Mouse (Mus musculus) left cerebral cortex, postnatal 10 days (tissue): ENCODE data around the gene Fpr-rs3. TPM values are rescaled to one million over a fixed set of nuclear protein-coding genes. Genes with fewer than 3 reads are reported as not detected.

Experiments
- DNase-seq, 2 experiments: peaks; one replicate each; pipeline ENCODE4 v3.0.0; 2021 to 2022; ENCODE audit warnings: low spot score in 2 of 2, mixed read lengths in 1 of 2; ENCODE audit errors: extremely low spot score in 1 of 2
- intact Hi-C: fragments of 180-260 bp; cut with DNase I; formaldehyde crosslinking; loops from one replicate; pipeline ENCODE4 v1.15.1; 2025
- total RNA-seq, 2 experiments: library from RNA; stranded (reverse); gene quantifications; 2 replicates each; pipeline ENCODE4 v1.2.3; 2021

Gene Fpr-rs3
- total RNA-seq, result not detected

GRCm38 (mm10) chr17:20624777-20625176, at the start of gene Fpr-rs3:
Gene Fpr-rs3, minus strand, starts transcription at chr17:20624877.
- intact Hi-C loops, result no loop called here
- DNase-seq, result no peak

DNA sequence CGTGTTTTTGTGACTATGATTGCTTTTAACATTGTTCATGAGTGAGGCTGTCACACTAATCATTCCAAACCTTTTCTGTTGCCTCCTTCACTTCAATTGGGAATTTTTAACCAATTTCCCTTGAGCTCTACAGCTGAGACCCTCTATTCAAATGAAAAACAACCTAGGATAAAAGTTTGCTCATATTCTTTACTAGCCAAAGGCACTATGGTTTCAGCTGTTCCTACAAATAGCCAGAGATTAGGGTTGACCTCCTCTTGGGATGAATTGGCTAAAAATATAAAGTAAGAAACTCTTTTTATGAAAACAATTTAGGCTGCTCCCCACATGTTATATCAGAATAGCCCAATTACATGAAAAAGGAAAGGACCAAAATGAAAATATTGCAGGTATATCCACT, 28.4 kb downstream of the Fpr-rs3 start, which contains the start of gene Vmn2r110:
Gene Vmn2r110, minus strand, starts transcription at position 101 of the 400 bp plus-strand sequence.
- no peak for DNase-seq
- intact Hi-C loops, result no loop called here

Other genes with a start within 250 kb of the Fpr-rs3 start
- not detected for gene Vmn1r224, start 210.7 kb downstream of the Fpr-rs3 start, total RNA-seq
- gene Vmn2r108, start 143.5 kb downstream of the Fpr-rs3 start, total RNA-seq, result not detected
- gene Vmn1r225, start 126.7 kb downstream of the Fpr-rs3 start, total RNA-seq, result not detected
- gene Vmn2r109, start 60.1 kb downstream of the Fpr-rs3 start, total RNA-seq, result not detected
- not detected for gene Vmn2r110, start 28.5 kb downstream of the Fpr-rs3 start, total RNA-seq
- gene Vmn1r226, start 58.0 kb upstream of the Fpr-rs3 start, total RNA-seq, result not detected
- gene Vmn1r227, start 105.0 kb upstream of the Fpr-rs3 start, total RNA-seq, result not detected
- not detected for gene Vmn1r228, start 161.3 kb upstream of the Fpr-rs3 start, total RNA-seq
- under 1 TPM; 0.10 to 0.11 TPM for gene Vmn1r229, start 186.7 kb upstream of the Fpr-rs3 start, total RNA-seq
- gene Vmn1r230, start 215.6 kb upstream of the Fpr-rs3 start, total RNA-seq, result not detected